Mouse (Mus musculus) layer of hippocampus, adult 11-12 months (tissue): ENCODE measurements around the gene Gm340.

Experiments
- DNase-seq: peaks from one replicate; pipeline ENCODE4 v3.0.0; 2022; ENCODE audit warnings: low spot score

Gene Gm340

DNA sequence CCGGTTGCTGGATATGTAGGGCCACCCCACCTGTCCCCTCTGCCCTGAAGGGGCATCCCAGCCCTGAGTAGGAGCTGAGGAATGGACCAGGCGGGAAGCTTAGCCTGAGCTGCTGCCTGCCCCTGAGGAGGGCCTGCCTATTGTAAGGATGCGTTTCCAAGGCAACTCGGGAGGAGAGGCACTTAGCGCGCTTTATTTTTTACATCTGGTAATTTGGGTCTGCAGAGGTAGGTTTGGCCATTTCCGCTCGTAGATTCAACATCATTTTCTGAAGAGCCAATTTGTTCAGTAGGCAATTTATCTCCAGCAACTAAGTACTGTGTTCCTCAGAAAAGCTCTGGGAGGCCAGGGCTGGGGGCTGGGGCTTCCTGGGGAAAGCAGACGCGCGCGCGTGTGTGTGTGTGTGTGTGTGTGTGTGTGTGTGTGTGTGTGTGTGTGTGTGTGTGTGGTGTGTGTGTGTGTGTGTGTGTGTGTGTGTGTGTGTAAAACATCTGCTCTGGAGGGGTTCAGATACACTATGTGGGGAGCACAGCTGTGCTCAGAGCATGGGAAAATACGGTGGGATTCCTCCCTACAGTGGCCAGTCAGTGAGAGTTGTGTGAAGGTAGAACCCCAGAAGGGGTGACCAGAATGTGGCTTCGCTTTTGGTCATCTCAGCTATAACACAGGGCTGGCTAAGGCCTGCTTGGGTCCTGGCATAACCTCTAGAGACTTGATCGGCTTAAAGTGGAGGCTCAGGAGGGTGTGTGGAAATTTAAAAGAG, 31.3 kb downstream of the Gm340 start:
- no peak for DNase-seq

DNA sequence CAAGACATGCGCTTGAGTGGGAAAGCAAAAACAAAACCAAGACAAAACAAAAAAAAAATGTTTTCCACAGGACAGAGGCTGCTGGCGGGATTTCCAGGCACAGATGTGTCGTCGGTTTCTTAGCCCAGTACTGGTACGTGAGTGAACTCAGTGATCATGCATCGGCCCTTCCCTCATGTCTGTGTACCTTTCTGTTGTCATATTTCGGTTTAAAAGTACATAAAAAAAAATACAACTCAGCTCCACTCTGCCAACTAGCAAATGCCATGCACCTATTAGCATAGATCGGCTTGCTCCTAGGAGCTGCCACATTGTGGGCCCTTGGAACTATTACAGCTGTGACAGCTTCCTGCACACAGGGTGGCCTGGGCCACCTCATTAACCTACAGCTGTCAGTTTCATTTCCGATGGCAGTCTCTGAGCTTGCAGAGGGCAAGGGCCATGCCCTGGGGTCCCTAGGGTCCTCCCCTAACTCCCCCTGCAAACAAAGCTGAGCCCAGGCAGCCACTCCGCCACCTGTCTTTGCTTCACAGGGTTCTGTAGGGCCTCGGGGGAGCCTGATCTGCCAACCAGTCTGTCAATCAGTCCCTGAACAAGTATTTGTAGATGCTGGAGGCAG, 33.5 kb downstream of the Gm340 start:
- DNase-seq, result no peak

- no peak for DNase-seq
These were observed 34.1 kb downstream of the Gm340 start for GRCm38 (mm10) chr19:41616274-41616673.

DNA sequence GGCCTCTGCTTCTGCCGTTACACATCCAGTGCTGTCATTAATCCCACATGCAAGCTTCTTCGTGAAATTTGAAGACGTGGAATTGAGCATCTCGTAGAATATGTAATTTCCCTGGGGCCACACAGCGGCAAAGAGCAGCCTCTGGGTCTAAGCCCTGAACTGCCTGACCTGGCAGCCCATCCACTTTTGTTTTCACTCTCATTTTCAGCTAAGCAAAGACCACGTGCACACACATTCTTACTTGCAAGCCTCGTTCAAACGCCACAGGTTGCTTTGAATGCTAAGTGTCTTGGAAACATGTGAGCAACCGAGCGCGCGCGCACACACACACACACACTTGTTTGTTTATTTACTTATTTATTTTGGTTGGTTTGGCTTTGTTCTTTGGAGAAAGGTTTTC, 34.9 kb downstream of the Gm340 start:
- no peak for DNase-seq

GRCm38 (mm10) chr19:41618153-41618657, 36.0 kb downstream of the Gm340 start:
- DNase-seq, result peak; percentile 46

- DNase-seq, result no peak
These were observed 36.7 kb downstream of the Gm340 start for GRCm38 (mm10) chr19:41618771-41619385.

- DNase-seq, result no peak
These were observed 38.4 kb downstream of the Gm340 start for GRCm38 (mm10) chr19:41620366-41621092.

- no peak for DNase-seq
These were observed 46.8 kb downstream of the Gm340 start for GRCm38 (mm10) chr19:41628970-41629369.

DNA sequence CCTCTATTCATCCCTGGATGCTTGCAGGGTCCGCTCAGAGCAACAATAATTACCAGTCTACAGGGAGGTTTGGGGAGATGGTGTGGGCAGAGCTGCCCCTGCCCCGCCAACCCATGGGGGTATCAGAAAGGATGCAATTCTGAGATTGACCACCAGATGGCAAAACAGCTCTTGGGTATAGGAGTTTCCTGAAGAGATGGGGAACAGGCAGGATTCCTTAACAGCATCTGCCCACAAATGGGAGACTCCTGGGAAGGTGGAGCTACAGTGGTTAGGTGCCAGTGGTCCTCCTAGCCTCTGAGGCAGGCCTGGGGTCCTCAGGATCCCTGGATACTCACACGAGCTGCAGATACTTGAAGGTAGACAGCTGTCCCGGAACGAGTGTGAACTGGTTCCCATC, 47.4 kb downstream of the Gm340 start:
- peak; percentile 67 for DNase-seq

GRCm38 (mm10) chr19:41634099-41634498, 51.9 kb downstream of the Gm340 start:
- no peak for DNase-seq

GRCm38 (mm10) chr19:41634999-41635398, 52.8 kb downstream of the Gm340 start:
- DNase-seq, result no peak
